Mouse (Mus musculus) cerebellum, adult 9-11 months (tissue): ENCODE results near the gene Igdcc3.
"Not testable (repeated sequence)": the region's sequence is repeated elsewhere in the genome, so short reads cannot be mapped to it uniquely, and the experiment has no call there.

Source experiments
- DNase-seq: peaks from one replicate; pipeline ENCODE4 v3.0.0; 2022

Igdcc3 gene

DNA sequence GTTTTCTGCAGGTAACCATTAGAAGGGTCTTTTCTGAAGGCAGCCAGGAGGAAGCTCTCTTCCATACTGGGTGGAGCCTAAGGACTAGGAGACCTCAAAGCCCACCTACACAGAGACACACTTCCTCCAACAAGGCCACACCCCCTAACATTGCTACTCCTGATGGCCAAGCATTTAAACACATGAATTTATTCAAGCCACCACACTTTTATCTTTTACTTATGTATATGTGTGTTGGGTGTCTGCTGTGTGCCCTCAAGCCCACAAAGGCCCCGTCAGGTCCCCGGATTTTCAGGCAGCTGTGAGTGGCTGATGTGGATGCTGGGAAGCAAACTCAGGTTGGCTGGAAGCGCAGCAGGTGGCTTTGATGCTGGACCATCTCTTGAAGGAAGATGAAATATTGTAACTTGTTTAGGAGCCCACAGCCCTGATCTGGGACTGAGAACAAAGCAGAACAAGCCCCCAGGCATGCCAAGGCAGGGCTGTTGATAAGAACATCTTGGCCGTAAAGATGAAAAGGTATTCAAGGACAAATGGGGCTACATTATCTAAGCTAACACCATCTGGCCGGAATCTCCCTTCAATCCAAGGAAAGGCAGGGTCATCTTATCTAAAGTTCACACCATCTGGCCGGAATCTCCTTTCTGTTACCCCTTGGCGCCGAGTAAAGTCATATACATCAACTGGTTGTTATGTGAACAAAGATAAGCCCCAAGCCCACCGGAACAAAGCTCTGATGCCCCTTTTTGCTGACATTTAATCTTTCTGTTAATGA lies 66.2 kb downstream of the Igdcc3 start:
- DNase-seq = not testable (repeated sequence)

DNA sequence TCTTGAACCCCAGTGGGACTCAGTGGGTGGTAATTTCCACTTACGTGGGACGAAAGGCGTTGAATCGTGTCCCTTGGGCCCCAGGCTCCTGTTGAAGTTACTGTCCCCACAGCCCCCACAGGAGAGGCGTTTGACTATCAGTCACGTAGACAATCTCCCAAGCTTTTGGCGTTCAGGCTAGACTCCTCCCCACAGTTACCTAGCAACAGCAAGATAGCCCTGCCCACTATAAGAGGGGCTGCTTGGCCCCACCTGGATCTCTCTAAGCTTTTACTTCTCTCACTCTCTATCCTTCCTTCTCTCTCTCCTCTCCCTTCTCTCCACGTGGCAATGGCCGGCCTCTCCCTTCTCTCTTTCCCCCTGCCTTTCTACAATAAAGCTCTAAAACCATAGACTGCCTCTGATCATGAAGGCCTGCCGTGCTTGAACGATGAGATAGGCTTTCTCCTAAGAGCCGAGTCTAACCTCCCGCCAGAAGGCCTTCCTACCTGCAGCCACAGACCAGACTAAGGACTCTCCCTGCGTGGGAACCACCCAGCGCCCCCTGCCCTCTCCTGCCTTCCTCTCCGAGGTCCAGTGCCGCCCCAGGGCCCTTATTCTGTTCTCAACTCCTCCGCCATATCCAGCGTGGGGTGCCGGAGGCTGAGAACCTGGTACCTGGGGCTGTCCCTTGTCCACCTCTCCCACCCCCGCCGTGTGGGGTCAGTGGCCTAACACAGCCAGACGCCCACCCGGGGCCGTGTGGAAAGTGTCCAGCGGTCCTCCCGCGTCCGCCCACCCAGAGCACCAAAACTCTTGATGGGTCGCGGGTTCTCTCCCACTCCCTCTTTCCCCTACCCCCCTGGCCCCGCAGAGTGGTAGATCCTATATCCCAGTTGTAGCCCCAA lies 67.5 kb downstream of the Igdcc3 start:
- no peak for DNase-seq

DNA sequence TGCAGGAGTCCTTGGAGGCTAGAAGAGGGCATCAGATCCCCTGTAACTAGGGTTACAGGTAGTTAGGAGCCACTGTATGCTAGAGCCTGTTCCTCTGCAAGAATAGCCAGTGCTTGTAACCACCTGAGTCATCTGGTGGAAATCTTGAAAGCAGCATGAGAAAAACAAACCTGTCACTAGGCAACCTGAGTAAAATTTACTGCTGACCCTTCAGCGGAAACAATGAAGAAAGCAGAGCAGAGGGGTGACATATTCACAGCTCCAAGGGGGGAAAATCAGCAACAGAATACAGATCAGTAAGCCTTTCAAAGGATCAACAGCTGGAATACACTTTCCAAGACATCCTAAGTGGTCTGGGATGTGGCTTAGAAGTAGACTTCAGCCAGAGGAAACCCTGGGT lies 70.6 kb downstream of the Igdcc3 start:
- DNase-seq = no peak

DNA sequence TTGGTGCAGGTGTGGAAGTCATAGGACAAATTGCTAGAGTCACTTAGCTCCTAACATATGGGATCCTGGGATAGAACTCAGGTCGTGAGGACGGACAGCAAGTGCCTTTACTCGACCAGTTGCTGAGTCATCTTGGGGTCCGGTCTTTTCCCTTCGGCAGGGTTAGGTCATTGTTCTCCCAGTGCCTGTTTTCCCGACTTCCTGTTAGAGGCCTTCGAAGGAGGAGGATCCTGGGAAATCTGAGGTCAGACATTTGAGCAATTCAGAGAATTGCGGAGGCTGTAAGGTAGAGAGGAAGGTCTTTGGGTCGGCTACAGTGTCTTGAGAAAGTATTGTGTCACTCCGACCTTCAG lies 73.4 kb downstream of the Igdcc3 start:
- DNase-seq = no peak

DNA sequence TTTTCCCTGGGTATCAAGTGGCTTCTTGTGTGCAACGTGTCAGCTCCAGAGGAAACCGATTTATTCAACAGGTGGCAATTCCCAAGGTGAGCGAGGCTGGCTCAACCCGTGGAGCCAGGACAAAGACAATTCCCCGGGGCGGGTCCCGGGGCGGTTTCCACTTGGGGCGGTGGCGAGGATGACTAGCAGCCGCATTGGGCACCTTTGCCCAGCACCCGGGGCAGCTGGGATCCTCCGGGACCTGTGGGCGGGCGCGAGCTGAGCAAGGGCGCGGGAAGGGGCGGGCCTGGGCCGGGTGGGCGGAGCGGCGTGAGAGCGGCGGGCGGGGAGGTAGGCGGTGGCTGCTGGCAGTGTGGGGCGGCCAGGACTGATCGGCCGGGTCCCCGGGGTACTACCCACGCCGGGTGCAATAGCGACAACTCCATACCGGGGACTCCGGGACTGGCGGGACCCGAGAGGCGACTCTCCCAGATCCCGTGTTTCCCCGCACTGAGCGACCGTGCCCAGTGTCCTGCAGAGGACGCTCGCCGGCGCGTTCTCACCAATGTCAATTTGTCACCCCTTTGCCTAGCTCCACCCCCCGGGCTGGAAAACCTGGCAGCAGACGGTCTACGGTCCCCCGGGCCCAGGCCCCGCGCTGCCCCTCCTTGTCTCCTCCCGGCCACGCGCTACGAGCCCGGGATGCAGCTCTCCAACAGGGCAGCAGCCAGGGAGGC lies 73.9 kb downstream of the Igdcc3 start:
- DNase-seq = peak; percentile 90

DNA sequence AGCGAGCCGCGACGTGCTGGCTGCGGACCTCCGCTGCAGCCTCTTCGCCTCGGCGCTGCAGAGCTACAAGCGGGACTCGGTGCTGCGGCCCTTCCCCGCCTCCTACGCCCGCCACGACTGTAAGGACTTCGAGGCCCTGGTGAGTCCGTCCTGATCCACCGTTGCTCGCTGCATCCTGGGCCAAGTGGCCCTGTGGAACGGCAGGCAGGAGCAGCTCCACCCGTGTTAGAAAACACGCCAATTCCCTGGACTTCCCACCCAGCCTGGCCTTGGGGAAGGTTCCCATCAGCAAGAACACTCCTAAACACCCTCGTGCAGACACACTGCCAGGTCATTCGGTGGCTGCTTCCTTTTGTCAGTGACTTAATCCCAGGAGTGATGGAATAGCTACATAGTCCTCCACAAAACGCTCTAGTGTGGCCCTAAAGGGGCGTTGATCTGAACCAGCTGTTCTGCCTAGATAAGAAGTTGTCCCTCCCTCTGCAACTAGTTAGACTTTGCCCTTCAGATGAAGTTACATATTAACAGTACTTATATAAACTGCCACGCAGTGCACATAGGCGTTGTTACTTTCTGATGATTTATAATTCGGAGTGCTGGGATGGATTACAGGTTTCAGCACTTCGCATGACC lies 74.6 kb downstream of the Igdcc3 start:
- no peak for DNase-seq

DNA sequence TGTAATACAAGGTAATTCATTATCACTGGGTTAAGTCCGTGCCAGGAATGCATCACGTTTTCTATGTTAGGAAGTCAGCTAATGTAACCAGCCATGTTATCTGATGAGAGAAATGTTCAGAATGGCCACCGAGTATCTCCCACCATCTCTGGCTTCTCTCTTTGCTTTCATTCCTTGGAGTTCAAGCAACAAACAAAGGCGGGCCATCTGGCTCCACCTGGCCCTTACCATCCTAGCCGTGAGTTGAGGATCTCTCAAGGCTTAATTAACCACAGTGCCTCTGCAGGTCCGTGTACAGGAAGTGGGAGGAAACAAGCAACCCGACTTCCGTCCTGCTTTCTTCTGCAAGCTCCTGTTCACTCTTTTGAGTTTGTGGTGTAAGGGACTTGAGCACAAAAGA lies 76.0 kb downstream of the Igdcc3 start:
- DNase-seq = no peak

DNA sequence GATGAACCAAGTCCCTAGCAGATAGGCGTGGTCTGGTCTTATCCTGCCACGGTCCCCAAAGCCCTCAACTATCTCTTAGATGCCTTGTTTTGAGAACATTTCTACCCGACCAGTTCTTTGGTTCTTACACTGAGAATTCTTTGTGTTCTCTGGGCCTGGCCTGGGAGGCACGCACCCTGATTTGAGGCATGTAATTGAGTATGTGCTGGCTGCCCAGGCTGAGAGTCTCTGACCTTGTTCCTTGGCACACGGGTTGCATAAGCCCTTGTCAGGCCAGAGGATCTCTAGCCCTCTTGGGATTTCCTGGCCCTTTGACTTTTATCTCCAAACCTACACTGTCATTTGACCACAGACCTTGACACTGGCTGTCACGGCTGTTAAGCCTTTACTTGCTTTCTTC lies 76.7 kb downstream of the Igdcc3 start:
- no peak for DNase-seq

DNA sequence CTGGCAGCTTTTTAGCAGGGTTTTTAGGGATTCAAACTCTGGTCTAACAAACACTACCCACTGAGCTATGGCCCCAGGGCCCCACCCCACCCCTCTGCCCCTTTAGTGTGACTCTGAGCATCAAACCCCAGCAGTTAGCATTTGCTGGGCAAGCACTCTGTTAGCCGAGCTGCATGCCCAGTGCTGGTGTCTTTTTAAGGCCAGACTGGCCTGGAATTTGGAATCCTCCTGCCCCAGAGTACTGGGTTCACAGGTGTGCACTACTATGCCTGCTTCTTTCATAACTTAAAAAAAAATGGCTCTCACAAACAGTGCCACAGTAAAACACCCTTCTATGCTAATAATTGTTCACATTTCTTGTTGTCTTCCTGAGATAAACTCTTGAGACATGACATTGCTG lies 77.9 kb downstream of the Igdcc3 start:
- no peak for DNase-seq

DNA sequence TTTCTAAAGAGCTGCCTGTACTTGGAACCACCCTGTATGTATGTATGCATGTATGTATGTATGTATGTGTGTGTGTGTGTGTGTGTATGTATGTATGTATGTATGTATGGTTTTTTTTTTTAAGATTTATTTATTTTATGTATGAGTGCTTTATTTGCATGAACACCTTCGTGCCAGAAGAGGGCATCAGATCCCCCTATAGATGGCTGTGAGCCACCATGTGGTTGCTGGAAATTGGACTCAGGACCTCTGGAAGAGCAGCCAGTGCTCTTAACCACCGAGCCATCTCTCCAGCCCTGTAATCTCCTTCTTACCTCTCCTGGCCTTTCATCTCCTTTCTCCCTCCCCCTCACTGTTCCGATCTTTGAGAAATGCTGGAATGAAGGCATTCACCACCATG lies 79.4 kb downstream of the Igdcc3 start:
- DNase-seq = not testable (repeated sequence)

DNA sequence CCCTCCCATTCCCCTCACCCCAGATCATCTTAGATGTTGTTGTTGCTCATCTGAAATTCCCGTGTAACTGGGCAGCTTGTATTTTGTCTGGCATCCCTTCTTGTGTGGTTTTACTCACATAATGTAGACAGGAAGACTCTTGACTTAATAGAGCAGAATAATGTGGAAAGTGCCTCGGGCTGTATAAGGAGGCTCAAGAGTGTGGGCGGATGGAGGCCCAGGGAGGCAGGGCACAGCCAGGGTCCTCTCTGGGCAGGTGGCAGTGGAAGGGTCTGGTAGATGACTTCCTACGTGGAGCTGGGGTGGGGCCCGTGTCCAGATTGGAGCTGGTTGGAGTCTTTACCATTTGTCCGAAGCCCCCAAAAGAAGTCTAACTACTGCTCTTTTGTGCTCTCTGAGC lies 82.9 kb downstream of the Igdcc3 start:
- no peak for DNase-seq

DNA sequence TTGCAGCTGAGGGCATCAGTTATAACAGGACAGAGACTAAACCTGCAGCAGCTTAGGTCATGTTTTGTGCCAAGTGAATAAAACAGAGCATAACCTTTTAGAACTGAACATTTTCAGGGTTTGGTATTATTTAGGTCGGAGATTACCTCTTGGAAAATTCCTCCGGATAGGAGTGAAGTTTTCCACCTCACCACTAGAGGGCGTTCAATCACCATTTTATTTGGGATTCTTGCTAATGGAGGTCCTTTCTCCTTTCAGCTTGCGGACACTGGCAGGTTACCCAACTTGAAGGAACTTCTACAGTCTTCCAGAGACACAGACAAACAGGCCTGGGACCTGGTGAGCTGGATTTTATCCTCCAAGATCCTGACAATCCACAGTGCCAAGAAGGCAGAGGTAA lies 84.8 kb downstream of the Igdcc3 start:
- no peak for DNase-seq

DNA sequence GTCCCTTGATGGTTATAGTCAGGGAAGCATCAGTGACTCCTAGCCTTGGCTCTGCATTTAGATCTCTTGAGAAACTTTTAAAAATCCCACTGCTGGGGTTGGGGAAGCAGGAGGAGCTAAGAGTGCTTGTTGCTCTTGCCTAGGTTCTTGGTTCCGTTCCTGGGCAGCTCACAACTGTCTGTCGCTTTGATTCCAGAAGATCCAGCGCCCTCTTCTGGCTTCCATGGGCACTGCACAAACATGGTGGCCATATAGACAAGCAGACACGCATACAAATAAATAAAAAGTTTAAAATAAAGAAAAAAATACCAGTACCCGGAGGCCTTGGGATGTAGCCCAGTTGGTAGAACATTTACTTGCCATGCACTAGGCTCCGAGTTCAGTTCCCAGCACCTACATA lies 89.3 kb downstream of the Igdcc3 start:
- no peak for DNase-seq

DNA sequence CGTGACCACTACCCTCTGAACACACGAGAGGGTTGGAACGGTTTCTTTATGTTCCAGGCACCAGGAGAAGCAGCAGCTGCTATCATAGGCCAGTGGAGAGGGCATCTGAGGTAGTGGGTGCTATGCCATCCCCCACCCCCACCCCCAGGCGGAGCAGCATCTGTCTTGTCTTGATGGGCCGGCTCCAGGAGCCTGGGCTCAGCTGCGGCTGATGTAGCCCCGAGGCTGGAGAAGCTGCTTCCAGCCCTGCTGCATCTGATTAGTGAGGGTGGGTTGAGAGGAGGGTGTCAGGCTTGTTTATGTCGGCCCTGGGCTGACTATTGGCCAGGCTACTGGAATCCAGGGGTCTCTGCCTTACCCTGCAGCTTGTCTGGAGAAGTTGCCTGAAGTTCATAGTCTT lies 90.3 kb downstream of the Igdcc3 start:
- no peak for DNase-seq

DNA sequence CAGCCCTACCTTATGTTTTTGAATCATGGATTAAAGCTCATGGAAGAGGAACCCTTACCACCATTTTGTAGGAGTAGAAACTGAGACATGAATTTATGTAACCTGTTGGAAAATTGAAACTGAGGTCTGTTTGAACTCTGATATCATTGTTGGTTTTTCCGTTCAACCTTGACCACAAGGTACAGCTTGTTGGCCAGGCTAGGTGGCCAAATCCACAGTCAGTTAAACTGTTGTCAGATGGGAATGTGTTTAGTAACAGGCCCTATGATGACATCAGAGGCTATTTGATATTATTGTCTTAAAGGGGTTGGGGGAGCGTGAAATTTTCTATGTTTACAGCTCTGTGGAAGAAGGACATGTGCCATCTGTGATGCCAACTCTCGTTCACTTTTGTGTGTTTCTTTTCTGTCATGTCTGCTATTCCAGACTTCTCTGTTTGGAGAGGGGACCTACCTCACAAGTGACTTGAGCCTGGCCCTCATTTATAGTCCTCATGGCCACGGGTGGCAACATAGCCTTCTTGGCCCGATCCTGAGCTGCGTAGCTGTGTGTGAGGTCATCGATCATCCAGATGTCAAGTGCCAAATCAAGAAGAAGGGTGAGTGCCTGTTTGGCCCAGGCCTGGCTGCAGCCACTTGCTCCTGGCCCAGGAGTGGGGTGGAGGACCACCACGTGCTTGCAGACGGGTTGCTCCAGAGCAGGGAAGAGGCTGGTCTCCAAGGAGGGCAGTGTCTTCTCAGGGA lies 92.4 kb downstream of the Igdcc3 start:
- no peak for DNase-seq

DNA sequence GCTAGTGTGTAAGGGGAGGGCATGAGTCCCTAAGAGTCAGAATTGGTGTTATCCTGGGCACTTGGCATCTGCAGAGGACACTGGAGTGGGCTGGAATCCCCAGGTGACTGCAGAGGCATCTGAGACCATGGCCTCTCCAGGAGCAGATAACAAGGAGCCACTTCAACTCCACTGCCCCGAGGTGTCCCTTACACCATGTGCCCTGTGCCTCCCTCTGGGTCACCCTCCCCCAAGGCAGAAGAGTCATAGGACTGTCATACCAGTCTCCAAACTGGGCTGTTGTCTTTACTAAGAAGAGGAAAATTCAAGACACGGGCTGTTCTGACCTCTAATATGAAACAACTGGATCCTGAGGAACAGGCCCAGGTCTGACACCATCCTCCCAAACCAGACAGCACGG lies 93.7 kb downstream of the Igdcc3 start:
- no peak for DNase-seq
